In genomic region chr1:35759600-35759999, GRCm38 (mm10) we compare ENCODE assay signal across 11 mouse cellular contexts.
DNase-seq lines count a peak whose midpoint lies in the region; ATAC-seq and TF ChIP-seq lines count a peak whose summit lies in the region.
"Had no signal": no experiment of that assay in that cellular context is flagged by ENCODE, and none has a peak within 500 bp of the region (broad histone marks: within the 10 kb centered on the region; RNA-seq: fewer than 3 reads in every experiment).

No protein-coding gene starts in this region.

- DNase-seq in heart, adult 2 months, result peak in 1 of 2 experiments; percentile 28
- DNase-seq in heart, embryonic 10.5 days (ENCODE audit: low spot score), result no peak
- peak; percentile 63 for DNase-seq in adrenal gland, adult 8-10 months
- no peak for DNase-seq in urinary bladder, adult 18-20 months (ENCODE audit: low spot score in 2 of 2)
- DNase-seq in thymus, postnatal 4 days, result no peak
- DNase-seq in spleen, postnatal 10 days (ENCODE audit: low spot score in 2 of 2), result no peak
- DNase-seq: thymus, adult 18-20 months had no signal

- 2% methylated on average over 4 of the region's 4 CpGs for WGBS in heart, adult 2 months
- 41% methylated on average over 4 of the region's 4 CpGs for WGBS in heart, embryonic 10.5 days
- WGBS in heart, embryonic 16.5 days, result 29% methylated on average over 4 of the region's 4 CpGs

- no peaks in the 10 kb centered on the region for H3K9me3 ChIP-seq in heart, embryonic 10.5 days
- H3K9me3 ChIP-seq in heart, embryonic 16.5 days (replicated peaks; ENCODE audit: control insufficient read depth, low read length), result no peaks in the 10 kb centered on the region
- H3K9me3 ChIP-seq: forebrain, embryonic 15.5 days; lung, embryonic 15.5 days had no signal

- H3K4me3 ChIP-seq in heart, adult 2 months, result no peak overlapping the region
- H3K4me3 ChIP-seq in heart, embryonic 10.5 days, result no peak overlapping the region
- H3K4me3 ChIP-seq in heart, embryonic 16.5 days (ENCODE audit: low read length), result no peak overlapping the region
- no peak overlapping the region for H3K4me3 ChIP-seq in myocyte
- H3K4me3 ChIP-seq: forebrain, embryonic 15.5 days; lung, embryonic 15.5 days had no signal

- H3K79me2 ChIP-seq in heart, adult 2 months (replicated peaks; ENCODE audit: control insufficient read depth, insufficient read depth, low read length), result no peaks in the 10 kb centered on the region
- no peaks in the 10 kb centered on the region for H3K79me2 ChIP-seq in myocyte (ENCODE audit: control insufficient read depth, insufficient read depth)

- H3K9ac ChIP-seq in heart, adult 2 months (ENCODE audit: low read depth, low read length), result peak overlapping the region; percentile 47
- no peak overlapping the region for H3K9ac ChIP-seq in heart, embryonic 16.5 days (ENCODE audit: low read length)
- H3K9ac ChIP-seq: forebrain, embryonic 15.5 days; lung, embryonic 15.5 days had no signal

- no peaks in the 10 kb centered on the region; the same call in 1 of the 2 replicates for H3K27me3 ChIP-seq in heart, adult 2 months (ENCODE audit: control insufficient read depth, insufficient read depth, low read length)
- H3K27me3 ChIP-seq in heart, embryonic 10.5 days (ENCODE audit: insufficient read depth, poor library complexity, severe bottlenecking), result no peaks in the 10 kb centered on the region
- no peaks in the 10 kb centered on the region for H3K27me3 ChIP-seq in heart, embryonic 16.5 days (ENCODE audit: control insufficient read depth, insufficient read depth, low read length)
- no peaks in the 10 kb centered on the region for H3K27me3 ChIP-seq in myocyte (ENCODE audit: control insufficient read depth, insufficient read depth, insufficient read length)
- H3K27me3 ChIP-seq: forebrain, embryonic 15.5 days; lung, embryonic 15.5 days had no signal

- no peaks in the 10 kb centered on the region for H3K36me3 ChIP-seq in heart, adult 2 months (ENCODE audit: control insufficient read depth, insufficient read depth, low read length)
- no peaks in the 10 kb centered on the region for H3K36me3 ChIP-seq in heart, embryonic 10.5 days
- H3K36me3 ChIP-seq in heart, embryonic 16.5 days (ENCODE audit: control insufficient read depth, insufficient read depth), result no peaks in the 10 kb centered on the region
- no peaks in the 10 kb centered on the region for H3K36me3 ChIP-seq in myocyte (ENCODE audit: control insufficient read depth, insufficient read depth)
- H3K36me3 ChIP-seq: forebrain, embryonic 15.5 days; lung, embryonic 15.5 days had no signal

- no peak overlapping the region for H3ac ChIP-seq in myocyte (ENCODE audit: control insufficient read depth, insufficient read length)

- H3K4me1 ChIP-seq in heart, adult 2 months (ENCODE audit: control insufficient read depth, insufficient read depth, low read length), result peaks cover 2% of the 10 kb centered on the region
- H3K4me1 ChIP-seq in heart, embryonic 10.5 days, result no peaks in the 10 kb centered on the region; the same call in 1 of the 2 replicates
- H3K4me1 ChIP-seq in heart, embryonic 16.5 days (ENCODE audit: control insufficient read depth, insufficient read depth, low read length), result peaks cover 9% of the 10 kb centered on the region; the same call in 1 of the 2 replicates
- H3K4me1 ChIP-seq: forebrain, embryonic 15.5 days; lung, embryonic 15.5 days had no signal

- peak overlapping the region; percentile 4; the same call in 1 of the 2 replicates for H3K27ac ChIP-seq in heart, adult 2 months
- no peak overlapping the region for H3K27ac ChIP-seq in heart, embryonic 10.5 days
- H3K27ac ChIP-seq in heart, embryonic 16.5 days (ENCODE audit: low read length), result peak overlapping the region; percentile 12
- H3K27ac ChIP-seq: forebrain, embryonic 15.5 days; lung, embryonic 15.5 days had no signal

- no peak for TF ChIP-seq POLR2A in heart, adult 2 months (IDR thresholded peaks at IDR 0.05; ENCODE audit: insufficient read depth, low read depth, low read length)
- no peak for TF ChIP-seq POLR2A in myocyte (IDR thresholded peaks at IDR 0.05; ENCODE audit: insufficient read length, low read depth)

- TF ChIP-seq EP300 in heart, adult 2 months (IDR thresholded peaks at IDR 0.05; ENCODE audit: insufficient read depth, low read depth, low read length), result no peak

- peak; percentile 82 for ATAC-seq in heart, embryonic 16.5 days (replicated peaks; ENCODE audit: extremely low read depth, insufficient read depth, low FRiP score)
- ATAC-seq: forebrain, embryonic 15.5 days had no signal

- TF ChIP-seq CTCF in heart, adult 2 months (IDR thresholded peaks at IDR 0.05), result no peak

- intact Hi-C loops in heart, adult 2 months (cut with DNase I), result no loop called here

- no peak overlapping the region for H3K4me2 ChIP-seq in heart, embryonic 16.5 days (ENCODE audit: low read depth, low read length)
- no peak overlapping the region for H3K4me2 ChIP-seq in myocyte (ENCODE audit: low read depth)
- H3K4me2 ChIP-seq: forebrain, embryonic 15.5 days; lung, embryonic 15.5 days had no signal

TF ChIP-seq in myocyte, 11 proteins besides CTCF, POLR2A, EP300 and RAD21:
- TF ChIP-seq MYOD1 (IDR thresholded peaks at IDR 0.05; ENCODE audit: control insufficient read depth in 1 of 3, insufficient read length in 2 of 3, low read depth in 2 of 3), result peak in 1 of 3 experiments; percentile 42
- TF ChIP-seq CEBPB (IDR thresholded peaks at IDR 0.05; ENCODE audit: insufficient read depth, poor library complexity, severe bottlenecking), result 0 out of 2 replicates have a peak, but pooled peaks have one; percentile 50
- TF ChIP-seq MYOG (IDR thresholded peaks at IDR 0.05; ENCODE audit: control insufficient read depth in 1 of 3, insufficient read depth in 1 of 3, insufficient read length in 2 of 3, low read depth in 2 of 3), result no peak
- no peak for TF ChIP-seq TCF3 (IDR thresholded peaks at IDR 0.05; ENCODE audit: insufficient read length, low read depth)
- TF ChIP-seq SRF (IDR thresholded peaks at IDR 0.05; ENCODE audit: control insufficient read depth, insufficient read length, low read depth), result no peak
